In the genomic region with DNA sequence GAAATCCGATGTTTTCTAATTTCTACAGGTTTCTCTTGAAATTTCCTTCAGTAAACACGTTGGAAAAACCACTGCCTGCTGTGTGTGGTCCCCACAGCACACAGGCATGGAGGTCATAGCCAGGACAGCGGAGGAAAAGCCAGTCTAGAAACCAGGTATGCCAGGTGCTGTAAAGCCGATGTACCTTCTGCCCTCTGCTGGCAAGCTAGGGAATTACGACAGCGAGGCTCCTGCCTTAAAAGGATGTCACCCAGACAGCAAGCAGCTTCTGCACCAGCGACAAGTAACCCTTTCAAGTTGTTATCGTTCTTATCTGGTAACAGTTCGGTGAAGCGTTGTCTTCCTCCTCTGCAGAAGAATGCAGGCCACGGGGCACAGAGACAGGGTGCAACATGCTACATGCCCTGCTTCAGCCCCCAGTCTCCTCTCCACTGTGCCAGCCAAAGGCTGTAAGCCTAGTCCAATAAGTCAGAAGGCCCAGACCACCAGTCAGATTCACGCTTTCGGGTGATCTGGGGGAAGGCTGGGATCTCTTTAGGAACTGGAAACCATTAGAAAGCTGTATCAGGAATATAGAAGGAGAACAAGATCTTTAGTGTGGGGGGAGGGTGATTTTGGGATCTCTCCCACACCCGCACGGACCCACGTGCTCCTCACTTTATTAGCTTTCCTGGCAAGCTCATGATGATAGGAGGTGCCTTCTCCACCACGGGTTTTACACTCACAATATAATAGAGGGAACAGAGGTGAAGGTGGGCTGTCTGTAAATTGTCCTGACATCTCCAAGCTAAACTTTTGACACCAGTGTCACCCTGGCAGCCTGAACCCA, we compare ENCODE assay signal across 8 mouse cellular contexts.
DNase-seq lines count a peak whose midpoint lies in the region; ATAC-seq lines count a peak whose summit lies in the region.

No protein-coding gene starts in this region.

- H3K36me3 ChIP-seq in heart, embryonic 12.5 days = no peaks in the 10 kb centered on the region
- H3K36me3 ChIP-seq in splenic B cell, adult 2 months (ENCODE audit: control insufficient read depth, insufficient read depth, low read length, poor library complexity, severe bottlenecking) = no peaks in the 10 kb centered on the region

- intact Hi-C loops in left cerebral cortex, postnatal 25 days (cut with DNase I) = loop anchor here (5.0 to 10.0 kb wide), 2 partner anchors 144 to 982 kb away; no protein-coding TSS in a partner anchor

- peaks cover 5% of the 10 kb centered on the region; the same call in 1 of the 2 replicates for H3K27me3 ChIP-seq in heart, embryonic 12.5 days (replicated peaks)
- no peaks in the 10 kb centered on the region for H3K27me3 ChIP-seq in splenic B cell, adult 2 months (ENCODE audit: control insufficient read depth, insufficient read depth, low read length, poor library complexity, severe bottlenecking)

- peak; percentile 90 for DNase-seq in heart, adult 11 months
- peak; percentile 6 for DNase-seq in cerebellum, adult 11-12 months
- DNase-seq in frontal cortex, postnatal 25 days (ENCODE audit: low spot score in 2 of 2) = peak; percentile 73 to 81
- DNase-seq in kidney, adult 11 months = peak; percentile 47
- peak; percentile 74 to 82 for DNase-seq in left cerebral cortex, postnatal 25 days (ENCODE audit: low spot score in 2 of 2)
- peak; percentile 68 for DNase-seq in naive thymus-derived CD4-positive, alpha-beta T cell, adult 2 months (ENCODE audit: low read depth)
- peak; percentile 63 for DNase-seq in splenic B cell, adult 2 months (ENCODE audit: low read depth, low spot score)

- no peak overlapping the region for H3K27ac ChIP-seq in heart, embryonic 12.5 days (ENCODE audit: poor library complexity, severe bottlenecking)

- H3K4me3 ChIP-seq in heart, embryonic 12.5 days = no peak overlapping the region

- no peak overlapping the region for H3K4me2 ChIP-seq in heart, embryonic 12.5 days

- no peak for ATAC-seq in heart, embryonic 12.5 days (ENCODE audit: insufficient number of reproducible peaks, low FRiP score)

- no peaks in the 10 kb centered on the region for H3K9me3 ChIP-seq in heart, embryonic 12.5 days (replicated peaks)

- whole genome bisulfite sequencing in heart, embryonic 12.5 days = 26% methylated on average over 17 of the region's 17 CpGs

- no peak overlapping the region for H3K9ac ChIP-seq in heart, embryonic 12.5 days

- H3K4me1 ChIP-seq in heart, embryonic 12.5 days (replicated peaks) = no peaks in the 10 kb centered on the region

Comparison
In these comparisons a context has a peak if more than half of its experiments do, and no peak if none do; other contexts are left out.
1. DNase-seq: peak in every context shown above with its lines; median percentile 90 in heart, adult 11 months; 78 in left cerebral cortex, postnatal 25 days; 77 in frontal cortex, postnatal 25 days; 68 in naive thymus-derived CD4-positive, alpha-beta T cell, adult 2 months; 63 in splenic B cell, adult 2 months; 47 in kidney, adult 11 months; 6 in cerebellum, adult 11-12 months.